In genomic region chr7:132337268-132337917, GRCm38 (mm10) we compare ENCODE assay signal across 9 mouse cellular contexts. TPM values are rescaled to one million over a fixed set of nuclear protein-coding genes. Genes with fewer than 3 reads are reported as not detected.
DNase-seq lines count a peak whose midpoint lies in the region; ATAC-seq and TF ChIP-seq lines count a peak whose summit lies in the region.
"Had no signal": no experiment of that assay in that cellular context is flagged by ENCODE, and none has a peak within 500 bp of the region (broad histone marks: within the 10 kb centered on the region; RNA-seq: fewer than 3 reads in every experiment).

No protein-coding gene starts in this region.

- WGBS in hindbrain, embryonic 10.5 days, result 71% methylated on average over 11 of the region's 11 CpGs
- WGBS in hindbrain, embryonic 11.5 days, result 68% methylated on average over 11 of the region's 11 CpGs
- WGBS in midbrain, embryonic 12.5 days, result 73% methylated on average over 11 of the region's 11 CpGs
- 61% methylated on average over 11 of the region's 11 CpGs for WGBS in midbrain, postnatal 0 days
- WGBS in forebrain, embryonic 15.5 days, result 81% methylated on average over 11 of the region's 11 CpGs
- WGBS in neural tube, embryonic 15.5 days, result 67% methylated on average over 11 of the region's 11 CpGs

- no peaks in the 10 kb centered on the region for H3K9me3 ChIP-seq in hindbrain, embryonic 10.5 days
- H3K9me3 ChIP-seq in hindbrain, embryonic 11.5 days (ENCODE audit: control insufficient read depth, low read length), result no peaks in the 10 kb centered on the region
- no peaks in the 10 kb centered on the region for H3K9me3 ChIP-seq in midbrain, embryonic 12.5 days
- no peaks in the 10 kb centered on the region for H3K9me3 ChIP-seq in midbrain, postnatal 0 days (ENCODE audit: low read length)
- no peaks in the 10 kb centered on the region for H3K9me3 ChIP-seq in forebrain, embryonic 15.5 days
- H3K9me3 ChIP-seq in neural tube, embryonic 15.5 days (replicated peaks), result no peaks in the 10 kb centered on the region
- H3K9me3 ChIP-seq: neural tube, embryonic 12.5 days had no signal

- H3K4me2 ChIP-seq in hindbrain, embryonic 11.5 days (replicated peaks; ENCODE audit: low read depth, low read length), result no peak overlapping the region
- no peak overlapping the region for H3K4me2 ChIP-seq in midbrain, embryonic 12.5 days (replicated peaks)
- H3K4me2 ChIP-seq in midbrain, postnatal 0 days (ENCODE audit: low read depth, low read length, poor library complexity, severe bottlenecking), result no peak overlapping the region
- no peak overlapping the region for H3K4me2 ChIP-seq in forebrain, embryonic 15.5 days (replicated peaks)
- H3K4me2 ChIP-seq in neural tube, embryonic 15.5 days, result no peak overlapping the region
- H3K4me2 ChIP-seq: neural tube, embryonic 12.5 days had no signal

- H3K4me3 ChIP-seq in hindbrain, embryonic 10.5 days, result no peak overlapping the region
- H3K4me3 ChIP-seq in hindbrain, embryonic 11.5 days (ENCODE audit: low read depth, low read length), result no peak overlapping the region
- no peak overlapping the region for H3K4me3 ChIP-seq in midbrain, embryonic 12.5 days
- no peak overlapping the region for H3K4me3 ChIP-seq in midbrain, postnatal 0 days (ENCODE audit: low read depth, low read length)
- no peak overlapping the region for H3K4me3 ChIP-seq in forebrain, embryonic 15.5 days
- H3K4me3 ChIP-seq in neural tube, embryonic 15.5 days (replicated peaks), result no peak overlapping the region
- H3K4me3 ChIP-seq: neural tube, embryonic 12.5 days had no signal

- ATAC-seq in hindbrain, embryonic 11.5 days (ENCODE audit: low FRiP score), result no peak
- ATAC-seq in midbrain, embryonic 12.5 days (ENCODE audit: low FRiP score, low read depth), result 0 out of 2 replicates have a peak, but pooled peaks have one; percentile 41
- ATAC-seq in midbrain, postnatal 0 days (ENCODE audit: low FRiP score), result no peak
- ATAC-seq in forebrain, embryonic 15.5 days (replicated peaks), result 0 out of 2 replicates have a peak, but pooled peaks have one; percentile 23
- no peak for ATAC-seq in neural tube, embryonic 15.5 days (ENCODE audit: low FRiP score)

- H3K4me1 ChIP-seq in hindbrain, embryonic 10.5 days (replicated peaks), result peaks cover 48% of the 10 kb centered on the region
- peaks cover 8% of the 10 kb centered on the region for H3K4me1 ChIP-seq in hindbrain, embryonic 11.5 days (replicated peaks; ENCODE audit: control insufficient read depth, insufficient read depth, low read length)
- H3K4me1 ChIP-seq in midbrain, embryonic 12.5 days, result peaks cover 24% of the 10 kb centered on the region
- 0 out of 2 replicates have a peak, but pooled peaks cover 3% of the 10 kb centered on the region for H3K4me1 ChIP-seq in midbrain, postnatal 0 days (ENCODE audit: insufficient read depth, low read length)
- H3K4me1 ChIP-seq in forebrain, embryonic 15.5 days, result peaks cover 17% of the 10 kb centered on the region
- peaks cover 23% of the 10 kb centered on the region for H3K4me1 ChIP-seq in neural tube, embryonic 15.5 days

- no peaks in the 10 kb centered on the region for H3K27me3 ChIP-seq in hindbrain, embryonic 10.5 days (ENCODE audit: insufficient read depth, poor library complexity, severe bottlenecking)
- no peaks in the 10 kb centered on the region for H3K27me3 ChIP-seq in hindbrain, embryonic 11.5 days (ENCODE audit: control insufficient read depth, insufficient read depth, low read length)
- peaks cover 5% of the 10 kb centered on the region; the same call in 1 of the 2 replicates for H3K27me3 ChIP-seq in midbrain, embryonic 12.5 days
- no peaks in the 10 kb centered on the region for H3K27me3 ChIP-seq in midbrain, postnatal 0 days (ENCODE audit: insufficient read depth, low read length)
- no peaks in the 10 kb centered on the region for H3K27me3 ChIP-seq in forebrain, embryonic 15.5 days
- no peaks in the 10 kb centered on the region for H3K27me3 ChIP-seq in neural tube, embryonic 15.5 days (replicated peaks)
- H3K27me3 ChIP-seq: neural tube, embryonic 12.5 days had no signal

- no peak for TF ChIP-seq CTCF in midbrain, postnatal 0 days (IDR thresholded peaks at IDR 0.05)

- H3K36me3 ChIP-seq in hindbrain, embryonic 10.5 days, result no peaks in the 10 kb centered on the region
- H3K36me3 ChIP-seq in hindbrain, embryonic 11.5 days (ENCODE audit: control insufficient read depth, insufficient read depth, low read length), result no peaks in the 10 kb centered on the region
- H3K36me3 ChIP-seq in midbrain, embryonic 12.5 days, result no peaks in the 10 kb centered on the region
- H3K36me3 ChIP-seq in midbrain, postnatal 0 days (ENCODE audit: insufficient read depth, low read length), result no peaks in the 10 kb centered on the region
- no peaks in the 10 kb centered on the region for H3K36me3 ChIP-seq in forebrain, embryonic 15.5 days
- H3K36me3 ChIP-seq in neural tube, embryonic 15.5 days, result no peaks in the 10 kb centered on the region
- H3K36me3 ChIP-seq: neural tube, embryonic 12.5 days had no signal

- H3K27ac ChIP-seq in hindbrain, embryonic 10.5 days, result peak overlapping the region; percentile 74
- no peak overlapping the region for H3K27ac ChIP-seq in hindbrain, embryonic 11.5 days (ENCODE audit: low read depth, low read length)
- peak overlapping the region; percentile 11; the same call in 1 of the 2 replicates for H3K27ac ChIP-seq in midbrain, embryonic 12.5 days (replicated peaks)
- H3K27ac ChIP-seq in midbrain, postnatal 0 days (ENCODE audit: low read depth, low read length), result no peak overlapping the region
- H3K27ac ChIP-seq in forebrain, embryonic 15.5 days (replicated peaks), result peak overlapping the region; percentile 64
- peak overlapping the region; percentile 37; the same call in 1 of the 2 replicates for H3K27ac ChIP-seq in neural tube, embryonic 15.5 days (replicated peaks)
- H3K27ac ChIP-seq: neural tube, embryonic 12.5 days had no signal

- DNase-seq in hindbrain, embryonic 10.5 days (ENCODE audit: low spot score), result no peak
- no peak for DNase-seq in hindbrain, embryonic 11.5 days (ENCODE audit: low spot score)
- no peak for DNase-seq in midbrain, postnatal 0 days (ENCODE audit: low spot score)
- no peak for DNase-seq in layer of hippocampus, postnatal 25 days (ENCODE audit: extremely low spot score in 1 of 2, low spot score in 1 of 2)
- no peak for DNase-seq in adrenal gland, postnatal 36 days

- H3K9ac ChIP-seq in hindbrain, embryonic 11.5 days (ENCODE audit: low read depth, low read length), result no peak overlapping the region
- H3K9ac ChIP-seq in midbrain, embryonic 12.5 days (replicated peaks), result no peak overlapping the region
- H3K9ac ChIP-seq in midbrain, postnatal 0 days (replicated peaks; ENCODE audit: low read length, poor library complexity, severe bottlenecking), result no peak overlapping the region
- H3K9ac ChIP-seq in forebrain, embryonic 15.5 days (replicated peaks), result no peak overlapping the region
- no peak overlapping the region for H3K9ac ChIP-seq in neural tube, embryonic 15.5 days (replicated peaks)
- H3K9ac ChIP-seq: neural tube, embryonic 12.5 days had no signal

RNA-seq across cellular contexts. Expression of gene Chst15, which starts 20.4 kb away (rescaled TPM):
- 22.0 and 25.9 TPM in 2 replicates for polyA plus RNA-seq in hindbrain, embryonic 10.5 days (2016; fragmentation: Nextera tagmentation; extraction: Ambion mirVana)
- polyA plus RNA-seq in hindbrain, embryonic 11.5 days (2014; fragmentation: Nextera tagmentation; extraction: Ambion mirVana), result 25.5 and 28.3 TPM in 2 replicates
- 27.5 and 28.0 TPM in 2 replicates for polyA plus RNA-seq in midbrain, embryonic 12.5 days (2016; fragmentation: Nextera tagmentation; extraction: Ambion mirVana)
- total RNA-seq in midbrain, postnatal 0 days (2014; rRNA removed), result 20.0 and 21.9 TPM in 2 replicates
- 8.4 TPM in 2 replicates for polyA plus RNA-seq in midbrain, postnatal 0 days (2015; fragmentation: Nextera tagmentation; extraction: Ambion mirVana)
- polyA plus RNA-seq in forebrain, embryonic 15.5 days (2015; fragmentation: Nextera tagmentation; extraction: Ambion mirVana), result 20.1 and 22.0 TPM in 2 replicates
- polyA plus RNA-seq in neural tube, embryonic 15.5 days (2015; fragmentation: Nextera tagmentation; extraction: Ambion mirVana), result 17.1 and 19.7 TPM in 2 replicates
- 10 to 100 TPM; 34.9 to 46.1 TPM for total RNA-seq in layer of hippocampus, postnatal 25 days (2021)
- total RNA-seq in adrenal gland, postnatal 36 days (2021), result 10 to 100 TPM; 38.9 to 58.6 TPM

Comparison
In these comparisons a context has a peak if more than half of its experiments do, and no peak if none do; other contexts are left out.
1. H3K27ac ChIP-seq: peak in hindbrain, embryonic 10.5 days (single experiment), midbrain, embryonic 12.5 days (single experiment), forebrain, embryonic 15.5 days (single experiment) and neural tube, embryonic 15.5 days (single experiment); none in hindbrain, embryonic 11.5 days (single experiment) and midbrain, postnatal 0 days (single experiment).
2. ATAC-seq: peak in midbrain, embryonic 12.5 days (single experiment) and forebrain, embryonic 15.5 days (single experiment); none in hindbrain, embryonic 11.5 days (single experiment), midbrain, postnatal 0 days (single experiment) and neural tube, embryonic 15.5 days (single experiment).